Mouse (Mus musculus) right cerebral cortex, adult 18-20 months (tissue): ENCODE measurements around the gene Mamstr.
A peak's percentile ranks its signal among the peaks of the same experiment; 100 is the strongest.

Experiments
- DNase-seq: peaks from one replicate; pipeline ENCODE4 v3.0.0; 2022; ENCODE audit warnings: mixed read lengths

Gene Mamstr

GRCm38 (mm10) chr7:45628364-45629294, 11.1 kb upstream of the Mamstr start:
- peak; percentile 84 for DNase-seq

GRCm38 (mm10) chr7:45630064-45630907, 9.5 kb upstream of the Mamstr start:
- DNase-seq: no peak

- DNase-seq: no peak
Measured at GRCm38 (mm10) chr7:45632499-45632898, 7.3 kb upstream of the Mamstr start.

- DNase-seq: no peak
Measured at GRCm38 (mm10) chr7:45634946-45635681, 4.7 kb upstream of the Mamstr start.

- DNase-seq: no peak
Measured at GRCm38 (mm10) chr7:45635711-45636688, 3.8 kb upstream of the Mamstr start.

GRCm38 (mm10) chr7:45637710-45638109, 2.1 kb upstream of the Mamstr start:
- no peak for DNase-seq

- DNase-seq: peak; percentile 99
Measured at GRCm38 (mm10) chr7:45638623-45639401, 965 bp upstream of the Mamstr start.

- no peak for DNase-seq
Measured at GRCm38 (mm10) chr7:45640191-45640957, 597 bp downstream of the Mamstr start.

GRCm38 (mm10) chr7:45641391-45642040, 1.7 kb downstream of the Mamstr start:
- no peak for DNase-seq

- no peak for DNase-seq
Measured at GRCm38 (mm10) chr7:45642083-45642482, 2.3 kb downstream of the Mamstr start.

GRCm38 (mm10) chr7:45642503-45643255, 2.9 kb downstream of the Mamstr start:
- no peak for DNase-seq

GRCm38 (mm10) chr7:45643441-45644178, 3.8 kb downstream of the Mamstr start:
- DNase-seq: peak; percentile 95

GRCm38 (mm10) chr7:45644183-45644582, 4.4 kb downstream of the Mamstr start:
- peak; percentile 85 for DNase-seq

- no peak for DNase-seq
Measured at GRCm38 (mm10) chr7:45644872-45645590, 5.3 kb downstream of the Mamstr start.

GRCm38 (mm10) chr7:45645591-45645971, 5.8 kb downstream of the Mamstr start:
- DNase-seq: no peak

GRCm38 (mm10) chr7:45646671-45647070, 6.9 kb downstream of the Mamstr start:
- DNase-seq: no peak

GRCm38 (mm10) chr7:45649351-45649750, 9.6 kb downstream of the Mamstr start:
- DNase-seq: no peak
